Mouse (Mus musculus): Measurements from ENCODE around the gene Dclk3.

GRCm38 (mm10) chr9:111514586-111515473, 75.9 kb downstream of the Dclk3 start:
- TF ChIP-seq CTCF (IDR thresholded peaks at IDR 0.05; ENCODE audit: borderline replicate concordance, extremely low read depth, insufficient read depth, insufficient read length) (no peak), POLR2A (IDR thresholded peaks at IDR 0.05; ENCODE audit: borderline replicate concordance, extremely low read depth, insufficient read depth, insufficient read length, poor library complexity, severe bottlenecking) (no peak)

Data from brain, embryonic 14.5 days (tissue).